Mouse (Mus musculus) lung, adult 2 months (tissue): ENCODE results near the gene Extl1.

Source experiments
- CTCF ChIP-seq: fragments of 200-500 bp; IDR thresholded peaks from 2 replicates; pipeline ENCODE4 v1.5.1; 2011; ENCODE audit warnings: mild to moderate bottlenecking, low read length, control low read depth; ENCODE audit not compliant: insufficient read depth
- POLR2A ChIP-seq: fragments of 200-500 bp; IDR thresholded peaks from 2 replicates; pipeline ENCODE4 v1.6.1; 2011; ENCODE audit warnings: low read depth, mild to moderate bottlenecking, control low read depth, low read length, borderline replicate concordance; ENCODE audit errors: extremely low read depth

DNA sequence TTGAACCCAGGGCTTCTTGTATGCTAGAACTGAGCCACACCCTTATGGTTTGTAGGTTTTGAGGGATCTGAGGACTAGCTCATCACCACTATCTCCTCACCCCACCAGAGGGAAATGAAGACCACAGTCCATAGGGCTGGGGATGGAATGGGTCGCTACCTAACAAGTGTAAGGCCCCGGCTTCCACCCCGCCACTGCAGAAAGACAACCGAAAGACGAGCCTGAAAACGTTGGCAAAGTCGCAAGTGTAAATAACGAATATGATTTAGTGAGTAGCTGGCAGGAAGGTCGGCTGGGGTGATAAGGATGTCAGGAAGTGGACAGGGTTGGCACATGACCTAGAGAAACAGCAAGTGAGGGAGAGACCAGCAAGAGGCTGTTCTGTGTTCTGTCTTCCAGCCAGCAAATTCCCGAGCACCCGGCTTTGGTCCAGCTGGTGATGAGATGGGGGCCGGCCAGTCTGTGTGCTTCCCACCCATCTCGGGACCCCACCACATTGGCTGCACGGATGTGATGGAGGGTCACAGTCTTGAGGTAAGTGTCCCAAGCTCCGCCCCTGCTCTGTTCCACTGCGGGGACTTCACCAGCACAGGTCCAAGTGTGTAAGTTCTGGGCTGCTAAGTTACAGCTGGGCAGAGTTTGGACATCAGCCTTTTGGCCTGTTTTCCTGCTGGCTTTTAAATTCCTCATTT, 19.1 kb upstream of the Extl1 start:
- TF ChIP-seq CTCF (no peak), POLR2A (no peak)
